Mouse (Mus musculus) bone marrow macrophage, adult 2 months (primary cell): ENCODE results near the gene Pxn. TPM values are rescaled to one million over a fixed set of nuclear protein-coding genes. Genes with fewer than 3 reads are reported as not detected.

ENCODE experiments used
- H3K27ac ChIP-seq: 2 replicates; pipeline ENCODE4 v1.5.1; 2012; ENCODE audit warnings: low read depth, low read length; ENCODE audit not compliant: insufficient read depth
- H3K4me1 ChIP-seq: 2 replicates; pipeline ENCODE4 v1.6.1; 2012; ENCODE audit warnings: low read length; ENCODE audit not compliant: control insufficient read depth, insufficient read depth
- H3K4me3 ChIP-seq: 2 replicates; pipeline ENCODE4 v1.5.1; 2012; ENCODE audit warnings: mild to moderate bottlenecking, low read length, moderate library complexity; ENCODE audit not compliant: insufficient read depth
- CTCF ChIP-seq: IDR thresholded peaks from 2 replicates; pipeline ENCODE4 v1.5.1; 2012; ENCODE audit warnings: low read depth, mild to moderate bottlenecking, low read length, moderate library complexity
- POLR2A ChIP-seq: IDR thresholded peaks from 2 replicates; pipeline ENCODE4 v1.6.1; 2012; ENCODE audit warnings: mild to moderate bottlenecking, low read depth, low read length, borderline replicate concordance
- polyA plus RNA-seq: library from polyadenylated mRNA; stranded (reverse); fragments of >200 nt; gene quantifications from 2 replicates; pipeline ENCODE4 v1.2.4, GENCODE M21; 2012; ENCODE audit not compliant: missing spikeins, insufficient read depth, insufficient read length

The Pxn gene
- polyA plus RNA-seq, 1 experiment, result 121 TPM

- Histone ChIP-seq H3K4me1 (no peaks in the 10 kb centered on the region), H3K27ac (no peak overlapping the region), H3K4me3 (no peak overlapping the region)
- no peak for TF ChIP-seq POLR2A
- no peak for TF ChIP-seq CTCF
Measured at GRCm38 (mm10) chr5:115586166-115586565, 79.7 kb downstream of the Pxn start.

- no peak overlapping the region for H3K4me3 ChIP-seq
- H3K27ac ChIP-seq, result no peak overlapping the region
- no peaks in the 10 kb centered on the region for H3K4me1 ChIP-seq
- no peak for TF ChIP-seq POLR2A
Measured at GRCm38 (mm10) chr5:115586780-115587179, 80.3 kb downstream of the Pxn start.

GRCm38 (mm10) chr5:115591028-115591427 is 84.6 kb downstream of the Pxn start:
- no peak for TF ChIP-seq CTCF
- TF ChIP-seq POLR2A, result no peak

GRCm38 (mm10) chr5:115591506-115591905 is 85.0 kb downstream of the Pxn start:
- TF ChIP-seq POLR2A (no peak), CTCF (no peak)
- H3K4me3 ChIP-seq, result no peak overlapping the region
- no peaks in the 10 kb centered on the region for H3K4me1 ChIP-seq
- H3K27ac ChIP-seq, result no peak overlapping the region

More at GRCm38 (mm10) chr5:115591028-115591427, 84.6 kb downstream of the Pxn start:
- no peaks in the 10 kb centered on the region for H3K4me1 ChIP-seq
- no peak overlapping the region for H3K4me3 ChIP-seq
- no peak overlapping the region for H3K27ac ChIP-seq

GRCm38 (mm10) chr5:115603561-115603960 is 97.1 kb downstream of the Pxn start:
- Histone ChIP-seq H3K4me3 (no peak overlapping the region), H3K4me1 (no peaks in the 10 kb centered on the region), H3K27ac (no peak overlapping the region)
- TF ChIP-seq CTCF (no peak), POLR2A (no peak)

Other genes with a start within 250 kb of the Pxn start
- gene Rnf10, start 233.8 kb upstream of the Pxn start, polyA plus RNA-seq, result 94.9 and 105 TPM in 2 replicates
- 21.4 and 25.6 TPM in 2 replicates for gene Coq5, start 227.0 kb upstream of the Pxn start, polyA plus RNA-seq
- gene Dynll1, start 205.7 kb upstream of the Pxn start, polyA plus RNA-seq, result 238 and 243 TPM in 2 replicates
- 114 and 123 TPM in 2 replicates for gene Srsf9, start 179.5 kb upstream of the Pxn start, polyA plus RNA-seq
- gene Gatc, start 165.5 kb upstream of the Pxn start, polyA plus RNA-seq, result 28.8 and 31.4 TPM in 2 replicates
- gene Triap1, start 165.5 kb upstream of the Pxn start, polyA plus RNA-seq, result 60.2 and 68.9 TPM in 2 replicates
- gene Cox6a1, start 157.7 kb upstream of the Pxn start, polyA plus RNA-seq, result 445 and 473 TPM in 2 replicates
- 0.44 TPM in 1 of 2 replicates, not detected in the other for gene Msi1, start 77.1 kb upstream of the Pxn start, polyA plus RNA-seq
- not detected in 2 replicates for gene Pla2g1b, start 40.4 kb upstream of the Pxn start, polyA plus RNA-seq
- 15.6 and 17.8 TPM in 2 replicates for gene Sirt4, start 22.0 kb upstream of the Pxn start, polyA plus RNA-seq
- 1,563 and 1,614 TPM in 2 replicates for gene Rplp0, start 52.8 kb downstream of the Pxn start, polyA plus RNA-seq
- gene Gcn1l1, start 58.6 kb downstream of the Pxn start, polyA plus RNA-seq, result 20.3 and 21.0 TPM in 2 replicates
- 59.9 and 71.0 TPM in 2 replicates for gene Rab35, start 125.2 kb downstream of the Pxn start, polyA plus RNA-seq
- gene Bicdl1, start 224.9 kb downstream of the Pxn start, polyA plus RNA-seq, result 3.0 and 3.1 TPM in 2 replicates